Comparison of ENCODE assay signal across 1 mouse cellular context in the genomic region with DNA sequence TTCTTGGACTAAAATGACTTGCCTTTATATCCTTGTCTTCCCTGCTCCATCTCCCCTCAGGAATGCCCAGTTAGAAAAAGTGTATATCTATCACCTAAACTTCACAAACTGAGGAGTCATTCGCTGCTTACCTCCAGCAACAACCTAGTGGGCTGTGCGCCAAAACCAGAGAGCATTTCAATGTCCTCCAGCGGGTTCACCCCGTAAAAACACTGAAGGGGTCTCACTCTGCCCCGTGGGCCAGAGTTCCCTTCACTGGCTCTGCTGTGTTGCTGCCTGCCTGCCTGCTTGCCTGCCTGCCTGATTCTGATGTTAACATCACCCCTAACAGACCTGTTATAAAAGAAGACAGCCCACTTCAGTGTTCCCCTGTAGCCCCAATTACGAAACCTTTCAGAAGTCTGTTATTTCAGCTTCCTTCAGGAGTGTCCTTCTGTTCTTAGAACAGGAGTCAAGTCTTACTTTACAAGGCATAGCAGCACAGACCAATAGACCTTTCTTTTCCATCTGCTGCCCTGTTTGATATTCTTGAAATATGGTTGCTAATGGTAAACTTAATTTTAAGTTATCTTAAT.
TF ChIP-seq lines count a peak whose summit lies in the region.

No protein-coding gene starts in this region.

TF ChIP-seq in MEL, 35 proteins besides CTCF, POLR2A, EP300 and RAD21:
- TF ChIP-seq RCOR1 (IDR thresholded peaks at IDR 0.05; ENCODE audit: low read depth, low read length), result no peak
- TF ChIP-seq SMC3 (IDR thresholded peaks at IDR 0.05; ENCODE audit: low read depth, low read length), result no peak
- TF ChIP-seq KAT2A (conservative IDR thresholded peaks at IDR 0.05; ENCODE audit: low read depth, low read length), result no peak
- TF ChIP-seq SIN3A (IDR thresholded peaks at IDR 0.05; ENCODE audit: low read length), result no peak
- TF ChIP-seq ZNF384 (IDR thresholded peaks at IDR 0.05; ENCODE audit: low read depth, low read length), result no peak
- TF ChIP-seq HCFC1 (IDR thresholded peaks at IDR 0.05; ENCODE audit: low read depth, low read length), result no peak
- no peak for TF ChIP-seq GABPA (IDR thresholded peaks at IDR 0.05; ENCODE audit: low read depth, low read length)
- no peak for TF ChIP-seq ETS1 (IDR thresholded peaks at IDR 0.05; ENCODE audit: low read depth, low read length)
- TF ChIP-seq MYC (IDR thresholded peaks at IDR 0.05; ENCODE audit: low read depth, low read length), result no peak
